Mouse (Mus musculus): ENCODE results near the gene Pbx3.
A peak's percentile ranks its signal among the peaks of the same experiment; 100 is the strongest.

Pbx3 gene

GRCm38 (mm10) chr2:34146431-34146830, 226.5 kb downstream of the Pbx3 start:
- DNase-seq (ENCODE audit: low spot score), result no peak

DNA sequence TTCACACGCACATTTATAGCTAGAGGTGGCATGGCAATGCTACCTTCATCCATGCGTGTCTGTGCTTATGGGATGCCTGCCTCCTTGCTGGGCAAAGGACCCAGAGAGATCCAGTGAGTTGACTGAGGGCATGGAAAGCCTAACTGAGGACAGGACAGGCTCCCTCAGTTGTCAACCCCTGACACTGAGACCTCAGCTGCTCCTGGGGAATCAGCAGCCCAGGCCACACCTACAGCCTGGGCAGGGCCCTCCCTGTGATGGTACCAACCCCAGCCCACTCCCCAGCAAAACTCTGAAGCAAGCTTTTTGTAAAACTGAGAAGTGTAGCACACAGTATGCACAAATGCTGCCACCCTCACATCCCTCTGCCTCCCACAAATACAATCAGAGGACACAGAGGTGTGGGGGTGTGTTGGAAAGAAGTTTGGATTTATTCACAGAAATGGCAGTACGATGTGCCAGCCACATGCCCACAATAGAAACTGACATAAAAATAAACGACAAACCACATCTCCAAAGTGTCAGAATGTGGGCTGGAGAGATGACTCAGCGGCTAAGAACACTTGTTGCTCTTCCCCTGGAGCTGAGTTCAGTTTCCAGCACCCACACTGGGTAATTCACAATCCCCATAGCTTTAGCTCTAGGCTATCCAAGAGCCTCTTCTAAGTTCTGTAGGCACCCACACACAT, 233.3 kb downstream of the Pbx3 start:
- no peak for DNase-seq (ENCODE audit: low spot score)

DNA sequence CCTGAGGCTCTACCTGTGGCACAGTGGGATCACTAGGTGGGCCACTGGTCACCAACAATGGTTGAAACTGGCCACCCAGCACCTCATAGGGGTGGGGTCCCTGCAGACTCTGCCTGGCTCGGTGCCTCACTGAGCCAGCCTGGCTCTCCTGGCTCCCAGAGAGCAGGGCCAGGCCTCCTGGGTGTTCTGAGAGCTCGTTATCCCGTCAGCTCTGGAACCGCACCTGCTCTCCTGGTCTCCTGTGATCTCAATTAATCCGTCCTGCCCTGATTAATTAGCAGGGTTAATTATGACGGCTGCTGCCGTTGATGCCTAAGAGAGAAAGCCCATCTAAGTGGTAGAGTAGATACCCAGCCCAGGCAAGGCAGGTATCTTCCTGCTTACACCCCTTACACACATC, 237.6 kb downstream of the Pbx3 start:
- no peak for DNase-seq (ENCODE audit: low spot score)

GRCm38 (mm10) chr2:34132751-34133150, 240.2 kb downstream of the Pbx3 start:
- DNase-seq (ENCODE audit: low spot score), result no peak

DNA sequence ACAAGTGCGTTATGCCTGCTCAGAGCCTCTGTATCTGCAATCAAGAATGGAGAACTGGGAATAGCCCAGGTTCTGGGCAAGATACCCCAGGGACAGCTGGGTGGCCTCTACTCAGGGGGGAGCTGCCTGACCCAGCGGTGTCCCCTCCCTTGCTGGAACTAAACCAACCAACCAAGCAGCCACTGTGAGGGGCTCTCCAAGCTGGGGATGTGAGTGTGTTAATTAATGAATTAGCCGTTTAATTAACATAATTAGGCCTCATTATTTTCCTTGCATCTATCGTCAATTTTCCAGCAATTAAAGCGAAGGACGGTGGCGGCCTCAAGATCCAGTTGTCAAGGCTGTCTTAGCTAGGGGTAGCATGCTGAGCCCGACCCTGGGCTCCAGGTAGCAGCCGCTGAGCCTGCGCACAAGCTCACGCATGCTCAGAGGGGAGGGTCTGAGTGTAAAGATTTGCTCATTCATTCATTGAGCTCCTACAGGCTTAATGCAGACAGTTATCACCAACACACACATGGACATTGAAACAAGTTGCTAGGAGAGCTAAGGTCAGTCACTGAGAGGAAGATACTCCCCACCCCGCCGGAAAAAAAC, 243.2 kb downstream of the Pbx3 start:
- DNase-seq (ENCODE audit: low spot score), result peak; percentile 33

- no peak for DNase-seq (ENCODE audit: low spot score)
These were observed 245.1 kb downstream of the Pbx3 start for GRCm38 (mm10) chr2:34127871-34128270.

DNA sequence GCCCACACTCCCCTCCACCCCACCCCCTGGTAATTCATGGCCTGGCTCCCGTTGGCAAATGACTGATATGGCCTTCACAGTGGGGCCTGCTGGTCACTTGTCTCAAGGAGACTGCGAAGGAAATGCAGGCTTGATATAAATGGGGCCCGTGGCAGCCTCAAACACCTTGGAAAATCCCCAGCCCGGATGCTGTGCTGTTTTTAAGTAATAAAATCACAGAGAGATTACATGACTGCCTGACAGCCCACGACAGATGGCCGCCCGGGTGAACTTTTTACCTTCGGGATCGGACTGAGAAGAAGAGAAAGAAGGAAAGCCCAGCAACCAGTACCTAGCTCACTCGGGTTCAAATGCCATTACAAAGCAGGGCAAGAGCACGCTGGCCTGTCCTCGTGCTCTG, 249.0 kb downstream of the Pbx3 start:
- DNase-seq (ENCODE audit: low spot score), result no peak
